Mouse (Mus musculus): Measurements from ENCODE around the gene Rapgef2. TPM values are rescaled to one million over a fixed set of nuclear protein-coding genes. Genes with fewer than 3 reads are reported as not detected.

Rapgef2 gene
- polyA plus RNA-seq, 1 experiment from 2014 or later = 9.7 TPM

DNA sequence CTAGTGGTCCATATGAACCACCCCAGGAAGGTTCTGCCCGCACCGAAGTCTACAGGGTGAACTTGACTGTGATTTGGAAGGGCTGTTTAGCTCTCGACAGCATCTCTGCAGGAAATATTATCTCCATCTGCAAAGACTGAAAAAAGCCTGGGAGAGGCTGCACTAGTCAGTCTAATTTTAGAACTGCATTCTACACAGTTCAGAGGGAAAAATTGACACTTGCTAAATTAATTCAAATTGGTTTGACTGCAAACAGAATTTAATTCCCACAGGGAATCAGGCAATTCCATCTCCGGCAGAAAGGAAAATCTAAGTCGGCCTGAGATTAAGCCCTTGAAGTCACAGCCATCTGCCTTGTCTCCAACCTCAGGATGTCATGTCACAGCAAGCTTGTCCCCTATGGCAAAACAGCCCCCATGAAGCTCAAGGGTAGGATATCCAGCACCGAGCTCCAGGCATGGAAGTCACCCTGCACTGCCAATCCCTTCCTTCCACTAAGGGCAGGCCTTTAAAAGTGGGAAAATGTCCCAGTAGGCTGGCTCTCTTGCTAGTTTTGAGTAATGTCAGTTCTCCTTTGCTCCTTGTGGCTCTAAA, 262.5 kb downstream of the Rapgef2 start:
- 89% methylated on average over 6 of the region's 6 CpGs for WGBS
- no peak overlapping the region for H3K4me2 ChIP-seq (ENCODE audit: low read length)
- peak overlapping the region; percentile 52; the same call in 1 of the 2 replicates for H3K27ac ChIP-seq (ENCODE audit: low read depth, low read length)
- no peaks in the 10 kb centered on the region for H3K9me3 ChIP-seq (replicated peaks; ENCODE audit: control insufficient read depth, low read length)
- no peak overlapping the region for H3K4me3 ChIP-seq (ENCODE audit: low read depth, low read length)
- no peak overlapping the region for H3K9ac ChIP-seq (ENCODE audit: low read length)
- no peaks in the 10 kb centered on the region for H3K36me3 ChIP-seq (ENCODE audit: control insufficient read depth, insufficient read depth, low read length)
- no peaks in the 10 kb centered on the region for H3K4me1 ChIP-seq (ENCODE audit: control insufficient read depth, insufficient read depth, low read length)
- no peak for ATAC-seq
- peak; percentile 32 for DNase-seq (ENCODE audit: low spot score)
- no peaks in the 10 kb centered on the region for H3K27me3 ChIP-seq (replicated peaks; ENCODE audit: control insufficient read depth, insufficient read depth, low read length)

DNA sequence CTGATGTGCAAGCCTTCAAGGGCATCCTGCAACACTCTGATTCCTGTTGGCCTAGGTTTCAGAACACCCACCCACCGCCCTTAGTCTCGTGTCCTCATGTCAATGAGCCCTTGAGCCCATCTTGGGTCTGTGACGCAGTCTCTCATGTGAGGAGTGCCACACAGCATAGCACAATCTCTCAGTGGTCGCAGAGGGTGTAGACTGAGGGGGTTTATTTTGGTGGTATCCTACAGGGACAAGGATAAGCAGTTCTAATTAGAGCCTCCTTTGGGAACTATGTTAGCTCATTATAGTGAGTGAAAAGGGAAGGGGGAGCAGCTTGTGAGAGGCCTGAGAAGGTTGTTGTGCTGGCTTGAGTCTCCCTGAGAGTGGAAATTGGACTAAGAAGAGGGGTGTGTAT, 263.6 kb downstream of the Rapgef2 start:
- DNase-seq (ENCODE audit: low spot score) (no peak), ATAC-seq (no peak)
- no peak overlapping the region for H3K4me3 ChIP-seq (ENCODE audit: low read depth, low read length)
- H3K36me3 ChIP-seq (ENCODE audit: control insufficient read depth, insufficient read depth, low read length) = no peaks in the 10 kb centered on the region
- H3K4me2 ChIP-seq (ENCODE audit: low read length) = no peak overlapping the region
- WGBS = 50% methylated on average over 4 of the region's 4 CpGs
- no peak overlapping the region for H3K9ac ChIP-seq (ENCODE audit: low read length)
- no peaks in the 10 kb centered on the region for H3K4me1 ChIP-seq (ENCODE audit: control insufficient read depth, insufficient read depth, low read length)
- no peaks in the 10 kb centered on the region for H3K9me3 ChIP-seq (replicated peaks; ENCODE audit: control insufficient read depth, low read length)
- H3K27me3 ChIP-seq (replicated peaks; ENCODE audit: control insufficient read depth, insufficient read depth, low read length) = no peaks in the 10 kb centered on the region
- no peak overlapping the region for H3K27ac ChIP-seq (ENCODE audit: low read depth, low read length)

DNA sequence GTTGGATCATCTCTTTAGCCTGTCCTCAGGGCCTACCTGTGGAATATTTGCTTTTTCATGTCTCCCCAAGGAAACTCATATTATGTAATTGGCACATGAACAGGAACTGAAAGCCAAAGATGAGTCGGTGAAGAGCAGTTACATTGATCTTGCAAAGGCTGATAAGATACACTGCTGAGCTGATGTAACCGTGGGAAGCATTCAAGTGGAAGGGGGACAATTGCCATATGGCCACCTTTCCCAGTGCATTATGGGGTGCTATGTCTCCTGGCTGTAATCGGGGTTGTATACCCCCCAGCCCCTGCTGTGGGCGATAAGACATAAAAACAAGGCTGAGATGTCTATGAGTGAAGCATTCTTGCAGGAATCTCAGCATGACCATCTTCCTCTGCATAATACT, 268.9 kb downstream of the Rapgef2 start:
- 85% methylated on average over 4 of the region's 4 CpGs for WGBS
- H3K9ac ChIP-seq (ENCODE audit: low read length) = no peak overlapping the region
- no peak for DNase-seq (ENCODE audit: low spot score)
- H3K27ac ChIP-seq (ENCODE audit: low read depth, low read length) = no peak overlapping the region
- no peak overlapping the region for H3K4me2 ChIP-seq (ENCODE audit: low read length)
- H3K4me3 ChIP-seq (ENCODE audit: low read depth, low read length) = no peak overlapping the region
- no peaks in the 10 kb centered on the region for H3K9me3 ChIP-seq (replicated peaks; ENCODE audit: control insufficient read depth, low read length)
- no peaks in the 10 kb centered on the region for H3K36me3 ChIP-seq (ENCODE audit: control insufficient read depth, insufficient read depth, low read length)
- H3K27me3 ChIP-seq (replicated peaks; ENCODE audit: control insufficient read depth, insufficient read depth, low read length) = no peaks in the 10 kb centered on the region
- H3K4me1 ChIP-seq (ENCODE audit: control insufficient read depth, insufficient read depth, low read length) = no peaks in the 10 kb centered on the region
- no peak for ATAC-seq

DNA sequence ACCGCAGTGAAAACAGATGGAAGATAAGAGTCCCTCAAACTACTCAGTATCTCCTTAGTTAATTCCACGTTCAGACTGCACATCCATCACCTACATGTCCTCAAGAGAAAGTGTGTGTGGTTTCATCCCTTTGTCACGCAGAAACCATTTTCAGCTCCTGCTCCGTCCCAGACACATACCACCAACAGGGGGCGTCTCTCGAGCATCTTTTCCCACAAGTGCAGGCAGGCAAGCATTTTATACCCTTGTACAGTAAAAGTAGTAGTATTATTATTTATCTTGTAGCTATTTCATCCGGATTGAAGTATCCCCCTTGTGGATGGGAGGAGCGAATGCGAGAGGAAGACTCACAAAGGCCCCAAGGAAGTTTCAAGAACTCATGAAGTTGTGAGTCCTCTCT, 269.5 kb downstream of the Rapgef2 start:
- DNase-seq (ENCODE audit: low spot score) = no peak
- Histone ChIP-seq H3K36me3 (ENCODE audit: control insufficient read depth, insufficient read depth, low read length) (no peaks in the 10 kb centered on the region), H3K27me3 (replicated peaks; ENCODE audit: control insufficient read depth, insufficient read depth, low read length) (no peaks in the 10 kb centered on the region), H3K9me3 (replicated peaks; ENCODE audit: control insufficient read depth, low read length) (no peaks in the 10 kb centered on the region), H3K9ac (ENCODE audit: low read length) (no peak overlapping the region), H3K4me1 (ENCODE audit: control insufficient read depth, insufficient read depth, low read length) (no peaks in the 10 kb centered on the region), H3K4me3 (ENCODE audit: low read depth, low read length) (no peak overlapping the region), H3K27ac (ENCODE audit: low read depth, low read length) (no peak overlapping the region), H3K4me2 (ENCODE audit: low read length) (no peak overlapping the region)
- ATAC-seq = no peak
- WGBS = 90% methylated on average over 9 of the region's 9 CpGs

DNA sequence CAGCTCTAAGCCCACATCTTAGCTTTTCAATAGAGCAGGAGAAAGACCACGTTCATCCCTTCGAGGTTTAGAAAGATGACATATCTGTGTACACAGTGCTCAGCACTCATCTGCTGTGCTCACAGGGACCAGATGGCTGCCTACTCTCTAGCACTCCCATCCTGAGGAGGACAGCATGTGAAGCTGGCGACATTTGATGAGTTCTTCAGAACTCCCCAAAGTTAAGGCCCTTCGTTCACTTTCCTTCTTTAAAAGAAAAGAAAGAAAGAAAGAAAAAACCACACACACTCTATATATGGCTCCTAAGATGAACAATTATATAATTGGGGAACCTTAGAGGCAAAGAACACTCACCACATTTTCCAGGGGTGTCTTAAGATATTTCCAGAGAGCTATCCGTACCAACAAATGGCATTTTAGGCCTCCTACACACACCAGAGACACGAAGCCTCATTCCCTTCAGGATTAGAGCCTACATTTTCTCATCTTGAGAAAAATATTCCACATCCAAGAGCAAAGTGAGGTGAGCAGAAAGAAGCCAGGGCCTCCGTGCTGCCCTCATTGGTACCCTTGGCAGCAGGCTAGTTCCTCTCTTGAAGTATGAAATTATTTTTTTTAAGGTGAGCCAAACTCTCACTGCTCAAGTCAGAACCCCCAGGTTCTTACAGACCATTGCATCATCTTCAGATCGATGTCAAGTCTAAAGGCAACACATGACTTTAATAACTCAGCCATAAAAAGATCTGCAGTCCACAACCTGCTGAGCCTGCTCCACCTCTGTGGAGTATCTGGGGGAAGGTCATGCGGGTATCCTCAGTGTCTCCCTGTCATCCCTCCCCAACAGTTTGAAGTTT, 270.5 kb downstream of the Rapgef2 start:
- Histone ChIP-seq H3K9ac (ENCODE audit: low read length) (no peak overlapping the region), H3K4me1 (ENCODE audit: control insufficient read depth, insufficient read depth, low read length) (no peaks in the 10 kb centered on the region), H3K36me3 (ENCODE audit: control insufficient read depth, insufficient read depth, low read length) (no peaks in the 10 kb centered on the region), H3K9me3 (replicated peaks; ENCODE audit: control insufficient read depth, low read length) (no peaks in the 10 kb centered on the region), H3K4me3 (ENCODE audit: low read depth, low read length) (no peak overlapping the region), H3K27me3 (replicated peaks; ENCODE audit: control insufficient read depth, insufficient read depth, low read length) (no peaks in the 10 kb centered on the region), H3K27ac (ENCODE audit: low read depth, low read length) (no peak overlapping the region), H3K4me2 (ENCODE audit: low read length) (no peak overlapping the region)
- DNase-seq (ENCODE audit: low spot score) = no peak
- no peak for ATAC-seq
- 90% methylated on average over 9 of the region's 9 CpGs for WGBS

Other genes with a start within 250 kb of the Rapgef2 start
- 0.17 TPM in 1 of 2 replicates, not detected in the other for gene Gm17359, start 50.1 kb upstream of the Rapgef2 start, polyA plus RNA-seq (2014; fragmentation: Nextera tagmentation; extraction: Ambion mirVana)

All from forebrain, embryonic 14.5 days (tissue).